Mouse (Mus musculus): Measurements from ENCODE around the gene Drosha. TPM values are rescaled to one million over a fixed set of nuclear protein-coding genes. Genes with fewer than 3 reads are reported as not detected.
A peak's percentile ranks its signal among the peaks of the same experiment; 100 is the strongest.

Gene Drosha
- polyA plus RNA-seq, 1 experiment from 2014 or later = 40.5 TPM

DNA sequence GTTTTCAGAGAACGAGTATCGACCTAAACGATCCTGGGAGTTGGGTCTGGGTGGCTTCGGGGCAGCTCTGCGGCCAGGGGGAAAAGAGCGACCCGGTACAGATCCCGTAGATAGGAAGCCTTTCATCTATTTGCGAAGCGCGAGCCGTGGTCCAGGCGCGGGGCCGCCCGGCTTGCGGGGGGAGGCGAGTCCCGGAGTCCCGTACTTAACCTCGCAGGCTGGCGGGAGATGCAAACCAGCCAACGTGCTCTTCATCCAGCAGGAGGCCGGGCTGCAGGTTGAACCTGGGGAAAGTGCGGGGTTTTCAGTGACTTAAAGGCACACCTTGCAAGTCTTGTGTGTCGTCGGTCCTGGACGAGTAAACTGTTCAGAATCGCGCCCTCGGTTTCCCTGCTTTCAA is 350 bp downstream of the Drosha start:
- Histone ChIP-seq H3K9me3 (ENCODE audit: low read length) (no peaks in the 10 kb centered on the region), H3K27ac (ENCODE audit: low read length) (peak overlapping the region; percentile 59), H3K9ac (replicated peaks; ENCODE audit: low read length) (peak overlapping the region; percentile 81), H3K4me1 (ENCODE audit: insufficient read depth, low read length) (peaks cover 24% of the 10 kb centered on the region), H3K4me3 (ENCODE audit: low read length) (peak overlapping the region; percentile 96), H3K27me3 (ENCODE audit: insufficient read depth, low read length) (no peaks in the 10 kb centered on the region), H3K36me3 (ENCODE audit: insufficient read depth, low read length) (peaks cover 40% of the 10 kb centered on the region), H3K4me2 (replicated peaks; ENCODE audit: low read depth, low read length) (peak overlapping the region; percentile 82)
- peak; percentile 21; the same call in 1 of the 2 replicates for ATAC-seq (ENCODE audit: low FRiP score, low TSS enrichment)
- under 1% methylated on average over 31 of the region's 31 CpGs for WGBS

DNA sequence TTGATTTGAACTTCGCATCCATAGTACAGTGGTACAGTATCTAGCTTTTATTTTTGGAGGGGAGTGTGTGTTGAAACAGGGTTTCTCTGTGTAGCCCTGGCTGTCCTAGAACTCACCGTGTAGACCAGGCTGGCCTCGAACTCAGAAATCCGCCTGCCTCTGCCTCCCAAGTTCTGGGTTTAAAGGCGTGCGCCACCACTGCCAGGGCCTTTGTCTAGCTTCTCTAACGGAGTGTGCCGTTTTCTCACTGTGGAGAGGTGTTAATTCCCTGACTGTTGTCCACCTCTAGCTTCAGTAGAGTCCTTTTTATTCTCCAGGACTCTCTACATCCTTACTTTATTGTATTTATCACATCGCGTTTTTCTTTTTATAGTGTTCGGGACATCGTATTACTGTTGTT is 793 bp downstream of the Drosha start:
- Histone ChIP-seq H3K9ac (replicated peaks; ENCODE audit: low read length) (peak overlapping the region; percentile 81), H3K36me3 (ENCODE audit: insufficient read depth, low read length) (peaks cover 38% of the 10 kb centered on the region)
- WGBS = 49% methylated on average over 12 of the region's 12 CpGs

DNA sequence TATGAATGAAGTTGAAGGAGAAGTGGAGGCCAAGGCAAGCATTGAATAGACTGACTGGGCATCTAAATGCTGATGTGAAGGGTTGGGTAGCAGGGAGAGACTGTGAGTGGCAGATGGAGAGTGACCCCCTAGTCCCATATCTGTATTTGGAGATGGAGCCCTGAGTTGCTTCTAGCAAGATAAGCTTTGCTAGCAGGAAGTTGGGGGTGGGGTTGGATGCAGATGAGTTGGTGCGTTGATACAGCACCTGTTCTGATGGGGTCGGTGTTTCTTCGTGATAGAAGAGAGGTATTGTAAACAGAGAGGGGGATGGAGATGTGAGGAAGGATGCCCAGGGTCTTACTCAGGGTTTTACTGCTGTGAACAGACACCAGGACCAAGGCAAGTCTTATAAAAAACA is 5.3 kb downstream of the Drosha start:
- WGBS = 91% methylated on average over 3 of the region's 3 CpGs
- H3K27ac ChIP-seq (ENCODE audit: low read length) = no peak overlapping the region
- ATAC-seq (ENCODE audit: low FRiP score, low TSS enrichment) = no peak
- no peaks in the 10 kb centered on the region for H3K9me3 ChIP-seq (ENCODE audit: low read length)
- H3K36me3 ChIP-seq (ENCODE audit: insufficient read depth, low read length) = peaks cover 49% of the 10 kb centered on the region
- no peaks in the 10 kb centered on the region for H3K27me3 ChIP-seq (ENCODE audit: insufficient read depth, low read length)
- no peak overlapping the region for H3K4me2 ChIP-seq (replicated peaks; ENCODE audit: low read depth, low read length)
- peaks cover 12% of the 10 kb centered on the region for H3K4me1 ChIP-seq (ENCODE audit: insufficient read depth, low read length)
- no peak overlapping the region for H3K9ac ChIP-seq (replicated peaks; ENCODE audit: low read length)
- H3K4me3 ChIP-seq (ENCODE audit: low read length) = no peak overlapping the region

More for the DNA sequence above, 793 bp downstream of the Drosha start:
- ATAC-seq (ENCODE audit: low FRiP score, low TSS enrichment) = no peak
- peak overlapping the region; percentile 96 for H3K4me3 ChIP-seq (ENCODE audit: low read length)
- peak overlapping the region; percentile 82 for H3K4me2 ChIP-seq (replicated peaks; ENCODE audit: low read depth, low read length)
- H3K4me1 ChIP-seq (ENCODE audit: insufficient read depth, low read length) = peaks cover 24% of the 10 kb centered on the region
- no peaks in the 10 kb centered on the region for H3K9me3 ChIP-seq (ENCODE audit: low read length)
- no peak overlapping the region for H3K27ac ChIP-seq (ENCODE audit: low read length)
- no peaks in the 10 kb centered on the region for H3K27me3 ChIP-seq (ENCODE audit: insufficient read depth, low read length)

DNA sequence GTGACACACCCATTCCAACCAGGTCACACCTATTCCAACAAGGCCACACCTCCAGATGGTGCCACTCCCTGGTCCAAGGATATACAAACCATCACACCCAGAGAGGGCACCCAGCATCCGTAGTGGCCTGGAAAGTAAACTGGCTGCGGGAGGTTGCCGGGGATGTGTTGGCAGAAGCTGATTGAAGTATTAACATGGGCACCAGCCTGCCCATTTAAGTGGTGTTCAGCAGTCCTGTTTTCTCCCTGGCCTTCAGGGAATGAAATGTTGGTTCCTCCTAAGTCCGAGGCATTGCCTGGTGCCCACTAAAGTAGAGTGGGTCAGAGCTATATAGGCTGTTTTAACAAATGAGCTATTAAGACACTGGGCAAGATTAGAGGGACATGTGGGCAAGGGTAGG is 8.0 kb downstream of the Drosha start:
- Histone ChIP-seq H3K36me3 (ENCODE audit: insufficient read depth, low read length) (peaks cover 62% of the 10 kb centered on the region), H3K9me3 (ENCODE audit: low read length) (no peaks in the 10 kb centered on the region), H3K27ac (ENCODE audit: low read length) (no peak overlapping the region), H3K27me3 (ENCODE audit: insufficient read depth, low read length) (no peaks in the 10 kb centered on the region), H3K4me3 (ENCODE audit: low read length) (no peak overlapping the region), H3K9ac (replicated peaks; ENCODE audit: low read length) (no peak overlapping the region), H3K4me2 (replicated peaks; ENCODE audit: low read depth, low read length) (no peak overlapping the region), H3K4me1 (ENCODE audit: insufficient read depth, low read length) (no peaks in the 10 kb centered on the region)
- ATAC-seq (ENCODE audit: low FRiP score, low TSS enrichment) = no peak
- WGBS = 97% methylated on average over 4 of the region's 4 CpGs

DNA sequence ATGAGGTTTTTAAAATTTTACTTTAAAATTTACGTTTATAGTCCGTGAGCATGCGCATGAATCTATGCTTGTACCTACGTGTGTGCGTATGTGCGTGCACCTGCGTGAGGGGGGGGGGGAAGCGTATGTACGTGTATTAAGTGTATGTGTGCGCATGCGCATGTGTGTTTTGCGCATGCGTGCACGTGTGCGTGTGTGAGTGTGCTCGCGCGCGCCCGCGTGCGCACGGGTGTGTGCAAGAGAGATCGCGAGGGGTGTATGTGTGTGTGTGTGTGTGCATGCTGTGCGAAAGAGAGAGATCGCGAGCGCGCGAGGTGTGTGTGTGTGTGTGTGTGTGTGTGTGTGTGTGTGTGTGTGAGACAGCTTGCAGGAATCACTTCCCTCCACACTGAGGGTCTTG is 8.8 kb downstream of the Drosha start:
- H3K9ac ChIP-seq (replicated peaks; ENCODE audit: low read length) = no peak overlapping the region
- H3K27me3 ChIP-seq (ENCODE audit: insufficient read depth, low read length) = no peaks in the 10 kb centered on the region
- ATAC-seq (ENCODE audit: low FRiP score, low TSS enrichment) = no peak
- no peaks in the 10 kb centered on the region for H3K9me3 ChIP-seq (ENCODE audit: low read length)
- H3K4me1 ChIP-seq (ENCODE audit: insufficient read depth, low read length) = no peaks in the 10 kb centered on the region
- 98% methylated on average over 31 of the region's 31 CpGs for WGBS
- H3K4me2 ChIP-seq (replicated peaks; ENCODE audit: low read depth, low read length) = no peak overlapping the region
- peaks cover 62% of the 10 kb centered on the region for H3K36me3 ChIP-seq (ENCODE audit: insufficient read depth, low read length)
- H3K4me3 ChIP-seq (ENCODE audit: low read length) = no peak overlapping the region
- H3K27ac ChIP-seq (ENCODE audit: low read length) = no peak overlapping the region

DNA sequence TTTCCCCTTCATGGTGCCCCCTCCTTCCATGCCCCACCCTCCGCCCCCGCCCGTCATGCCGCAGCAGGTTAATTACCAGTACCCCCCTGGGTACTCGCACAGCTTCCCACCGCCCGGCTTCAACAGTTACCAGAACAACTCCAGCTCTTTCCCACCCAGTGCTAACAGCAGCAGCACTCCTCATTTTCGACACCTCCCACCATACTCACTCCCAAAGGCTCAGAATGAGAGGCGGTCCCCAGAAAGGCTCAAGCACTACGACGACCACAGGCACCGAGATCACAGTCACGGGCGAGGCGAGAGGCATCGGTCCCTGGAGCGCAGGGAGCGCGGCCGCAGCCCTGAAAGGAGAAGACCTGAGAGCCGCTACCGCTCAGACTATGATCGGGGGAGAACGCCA is 9.6 kb downstream of the Drosha start:
- WGBS = 93% methylated on average over 24 of the region's 24 CpGs
- H3K27ac ChIP-seq (ENCODE audit: low read length) = no peak overlapping the region
- no peaks in the 10 kb centered on the region for H3K4me1 ChIP-seq (ENCODE audit: insufficient read depth, low read length)
- peaks cover 58% of the 10 kb centered on the region for H3K36me3 ChIP-seq (ENCODE audit: insufficient read depth, low read length)
- H3K4me2 ChIP-seq (replicated peaks; ENCODE audit: low read depth, low read length) = no peak overlapping the region
- no peaks in the 10 kb centered on the region for H3K9me3 ChIP-seq (ENCODE audit: low read length)
- no peak overlapping the region for H3K9ac ChIP-seq (replicated peaks; ENCODE audit: low read length)
- H3K27me3 ChIP-seq (ENCODE audit: insufficient read depth, low read length) = no peaks in the 10 kb centered on the region
- no peak for ATAC-seq (ENCODE audit: low FRiP score, low TSS enrichment)
- H3K4me3 ChIP-seq (ENCODE audit: low read length) = no peak overlapping the region

DNA sequence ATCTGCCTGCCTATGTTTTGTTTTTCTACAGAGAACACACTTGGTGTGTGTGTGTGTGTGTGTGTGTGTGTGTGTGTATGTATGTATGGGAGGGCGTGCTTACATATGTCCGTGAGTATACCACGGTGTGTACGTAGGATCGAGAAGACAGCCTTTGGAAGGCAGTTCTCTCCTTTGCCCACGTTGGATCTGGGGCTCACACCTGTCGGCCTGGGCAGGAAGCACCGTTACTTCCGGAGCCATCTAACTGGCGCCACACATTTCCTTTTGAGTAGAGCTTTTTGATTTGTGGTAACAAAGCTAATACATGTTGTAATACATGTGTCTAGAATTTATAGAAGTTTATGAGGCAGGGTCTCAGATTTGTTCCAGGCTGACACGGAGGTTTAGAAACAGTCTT is 16.1 kb downstream of the Drosha start:
- WGBS = 90% methylated on average over 11 of the region's 11 CpGs
- H3K4me3 ChIP-seq (ENCODE audit: low read length) = no peak overlapping the region
- no peak overlapping the region for H3K9ac ChIP-seq (replicated peaks; ENCODE audit: low read length)
- H3K9me3 ChIP-seq (ENCODE audit: low read length) = no peaks in the 10 kb centered on the region
- H3K4me2 ChIP-seq (replicated peaks; ENCODE audit: low read depth, low read length) = no peak overlapping the region
- no peak for ATAC-seq (ENCODE audit: low FRiP score, low TSS enrichment)
- H3K4me1 ChIP-seq (ENCODE audit: insufficient read depth, low read length) = no peaks in the 10 kb centered on the region
- no peak overlapping the region for H3K27ac ChIP-seq (ENCODE audit: low read length)
- no peaks in the 10 kb centered on the region for H3K27me3 ChIP-seq (ENCODE audit: insufficient read depth, low read length)
- peaks cover 78% of the 10 kb centered on the region for H3K36me3 ChIP-seq (ENCODE audit: insufficient read depth, low read length)

DNA sequence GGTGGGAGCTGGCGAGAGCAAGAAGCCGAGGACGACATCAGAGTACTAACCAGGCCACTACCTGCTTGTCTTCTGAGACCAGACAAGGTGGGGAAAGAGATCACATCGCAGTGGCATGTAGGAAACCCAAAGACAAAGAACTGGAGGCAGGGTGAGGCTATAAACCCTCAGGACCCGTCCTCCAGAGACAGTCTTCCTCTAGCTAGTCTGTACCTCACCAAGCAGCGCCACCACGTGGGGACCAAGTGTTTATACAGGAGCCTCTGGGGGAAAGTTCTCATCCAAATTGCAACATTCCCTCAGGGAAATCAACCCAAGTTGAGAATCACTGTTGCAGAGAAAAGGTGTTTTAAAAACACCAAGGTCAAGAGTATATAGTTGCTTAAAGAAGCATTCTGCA is 18.2 kb downstream of the Drosha start:
- Histone ChIP-seq H3K27ac (ENCODE audit: low read length) (no peak overlapping the region), H3K9me3 (ENCODE audit: low read length) (no peaks in the 10 kb centered on the region), H3K4me3 (ENCODE audit: low read length) (no peak overlapping the region), H3K9ac (replicated peaks; ENCODE audit: low read length) (no peak overlapping the region), H3K4me2 (replicated peaks; ENCODE audit: low read depth, low read length) (no peak overlapping the region), H3K4me1 (ENCODE audit: insufficient read depth, low read length) (no peaks in the 10 kb centered on the region), H3K27me3 (ENCODE audit: insufficient read depth, low read length) (no peaks in the 10 kb centered on the region), H3K36me3 (ENCODE audit: insufficient read depth, low read length) (peaks cover 79% of the 10 kb centered on the region)
- WGBS = 83% methylated on average over 7 of the region's 7 CpGs
- no peak for ATAC-seq (ENCODE audit: low FRiP score, low TSS enrichment)

DNA sequence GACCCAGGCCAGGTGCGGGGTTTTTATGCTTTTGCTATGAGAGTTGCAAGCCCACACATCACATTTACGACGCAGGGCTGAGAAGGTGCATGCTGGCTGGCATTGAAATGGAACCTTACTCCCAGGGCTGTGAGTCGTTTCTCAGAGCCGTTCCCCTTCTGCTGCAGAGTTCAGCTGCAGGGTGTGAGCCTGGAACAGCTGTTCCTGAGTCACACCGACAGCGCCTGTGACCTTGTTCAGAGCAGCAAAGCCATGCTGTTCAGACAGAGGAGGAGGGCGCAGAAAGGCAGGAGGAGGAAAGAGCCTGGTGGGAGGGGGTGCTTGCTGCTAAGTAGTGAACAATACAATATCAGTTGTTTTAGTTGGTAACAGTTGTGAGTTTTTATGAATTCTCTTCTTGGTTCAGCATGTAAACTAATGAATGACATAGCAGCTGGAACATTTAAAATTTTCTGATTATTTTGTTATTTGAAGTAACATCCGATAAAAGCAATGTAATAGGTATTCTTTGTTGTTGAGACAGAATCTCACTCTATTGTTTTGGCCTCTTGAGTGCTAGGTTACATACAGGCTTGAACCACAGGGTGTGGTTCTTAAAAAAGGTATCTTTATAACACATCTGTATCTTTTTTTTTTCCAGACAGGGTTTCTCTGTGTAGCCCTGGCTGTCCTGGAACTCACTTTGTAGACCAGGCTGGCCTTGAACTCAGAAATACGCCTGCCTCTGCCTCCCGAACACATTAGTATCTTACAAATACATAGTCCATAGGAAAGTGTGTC is 23.8 kb downstream of the Drosha start:
- no peak overlapping the region for H3K9ac ChIP-seq (replicated peaks; ENCODE audit: low read length)
- no peak overlapping the region for H3K4me2 ChIP-seq (replicated peaks; ENCODE audit: low read depth, low read length)
- peaks cover 70% of the 10 kb centered on the region for H3K36me3 ChIP-seq (ENCODE audit: insufficient read depth, low read length)
- 0 out of 2 replicates have a peak, but pooled peaks have one; percentile 42 for ATAC-seq (ENCODE audit: low FRiP score, low TSS enrichment)
- no peaks in the 10 kb centered on the region for H3K4me1 ChIP-seq (ENCODE audit: insufficient read depth, low read length)
- H3K9me3 ChIP-seq (ENCODE audit: low read length) = no peaks in the 10 kb centered on the region
- no peak overlapping the region for H3K4me3 ChIP-seq (ENCODE audit: low read length)
- 62% methylated on average over 11 of the region's 11 CpGs for WGBS
- H3K27me3 ChIP-seq (ENCODE audit: insufficient read depth, low read length) = no peaks in the 10 kb centered on the region
- no peak overlapping the region for H3K27ac ChIP-seq (ENCODE audit: low read length)

DNA sequence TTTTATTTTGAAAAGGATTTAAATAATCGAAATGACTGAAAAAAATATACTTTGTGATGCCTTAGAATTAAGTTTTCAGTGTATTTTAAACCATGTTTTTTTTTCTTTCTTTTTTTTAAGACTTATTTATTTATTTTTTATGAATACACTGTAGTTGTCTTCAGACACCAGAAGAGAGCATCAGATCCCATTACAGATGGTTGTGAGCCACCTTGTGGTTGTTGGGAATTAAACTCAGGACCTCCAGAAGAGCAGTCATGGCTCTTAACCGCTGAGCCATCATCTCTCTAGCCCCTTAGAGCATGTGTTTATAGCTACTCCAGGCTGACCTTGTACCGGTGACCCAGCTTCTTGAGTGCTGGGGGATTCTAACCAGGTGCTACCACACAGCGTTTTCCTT is 24.8 kb downstream of the Drosha start:
- H3K9me3 ChIP-seq (ENCODE audit: low read length) = no peaks in the 10 kb centered on the region
- H3K4me1 ChIP-seq (ENCODE audit: insufficient read depth, low read length) = no peaks in the 10 kb centered on the region
- H3K9ac ChIP-seq (replicated peaks; ENCODE audit: low read length) = no peak overlapping the region
- H3K27ac ChIP-seq (ENCODE audit: low read length) = no peak overlapping the region
- no peaks in the 10 kb centered on the region for H3K27me3 ChIP-seq (ENCODE audit: insufficient read depth, low read length)
- no peak for ATAC-seq (ENCODE audit: low FRiP score, low TSS enrichment)
- no peak overlapping the region for H3K4me2 ChIP-seq (replicated peaks; ENCODE audit: low read depth, low read length)
- 80% methylated on average over 4 of the region's 4 CpGs for WGBS
- peaks cover 71% of the 10 kb centered on the region for H3K36me3 ChIP-seq (ENCODE audit: insufficient read depth, low read length)
- no peak overlapping the region for H3K4me3 ChIP-seq (ENCODE audit: low read length)

Data from kidney, embryonic 16.5 days (tissue).